Mouse (Mus musculus) effector memory CD4-positive, alpha-beta T cell, adult 7 months (primary cell): ENCODE data around the gene E030018B13Rik. TPM values are rescaled to one million over a fixed set of nuclear protein-coding genes. Genes with fewer than 3 reads are reported as not detected.

Experiments used
- polyA plus RNA-seq: library from polyadenylated mRNA; unstranded; fragments of 100-300 nt; shearing (Covaris generic); gene quantifications from one replicate; pipeline ENCODE4 v1.2.1, GENCODE M21; 2017

E030018B13Rik gene
- polyA plus RNA-seq, result not detected

GRCm38 (mm10) chr7:63916268-63916907 is at the start of gene E030018B13Rik:
Gene E030018B13Rik, plus strand, starts transcription at chr7:63916857.

DNA sequence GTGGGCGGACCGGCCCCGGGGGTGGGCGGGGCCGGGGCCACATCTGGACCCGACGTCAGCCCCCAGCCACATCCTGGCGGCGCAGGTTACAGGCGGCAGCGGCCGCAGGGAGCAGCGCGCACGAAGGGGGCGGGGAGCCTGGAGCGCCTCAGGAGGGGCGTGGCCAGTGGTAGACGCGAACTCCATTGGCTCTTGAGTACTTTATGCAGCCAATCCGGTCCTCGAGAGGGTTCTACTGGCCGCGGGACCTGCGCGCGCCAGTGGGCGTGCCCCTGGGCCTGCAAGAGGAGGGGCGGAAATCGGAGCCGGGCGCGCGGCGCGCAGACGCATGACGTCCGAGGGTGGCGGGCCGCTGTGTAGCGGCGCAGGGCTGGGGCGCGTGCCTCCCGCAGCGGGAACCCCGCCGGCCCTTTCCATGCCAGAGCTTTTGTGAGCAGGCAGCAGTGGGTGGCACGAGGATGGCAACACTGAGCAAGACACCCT is 22.3 kb downstream of the E030018B13Rik start, which contains the start of gene Klf13:
TSS of gene Klf13 (minus strand) at position 2 of the 483 bp plus-strand sequence.

Other genes starting within 250 kb of the E030018B13Rik start
- 305 TPM for gene Klf13, start 22.1 kb downstream of the E030018B13Rik start, polyA plus RNA-seq
- gene Trpm1, start 237.0 kb downstream of the E030018B13Rik start, polyA plus RNA-seq, result 1.9 TPM